Mouse (Mus musculus) liver, adult 2 months (tissue): Measurements from ENCODE around the gene Zfp451.

Experiments used
- CTCF ChIP-seq: fragments of 200-500 bp; IDR thresholded peaks from 2 replicates; pipeline ENCODE4 v1.5.1; 2011; ENCODE audit warnings: low read depth, low read length, control low read depth
- POLR2A ChIP-seq: fragments of 200-500 bp; IDR thresholded peaks from 2 replicates; pipeline ENCODE4 v1.6.1; 2011; ENCODE audit warnings: low read length, control low read depth; ENCODE audit not compliant: insufficient read depth; ENCODE audit errors: extremely low read depth

GRCm38 (mm10) chr1:33768091-33768787 lies 46.2 kb downstream of the Zfp451 start:
- TF ChIP-seq POLR2A: no peak
- no peak for TF ChIP-seq CTCF
